Mouse (Mus musculus) lung, postnatal 14 days (tissue): ENCODE results near the gene Krt90.
"Not testable (repeated sequence)": the region's sequence is repeated elsewhere in the genome, so short reads cannot be mapped to it uniquely, and the experiment has no call there.

Source experiments
- DNase-seq: peaks from one replicate; pipeline ENCODE4 v3.0.0; 2021

Gene Krt90

DNA sequence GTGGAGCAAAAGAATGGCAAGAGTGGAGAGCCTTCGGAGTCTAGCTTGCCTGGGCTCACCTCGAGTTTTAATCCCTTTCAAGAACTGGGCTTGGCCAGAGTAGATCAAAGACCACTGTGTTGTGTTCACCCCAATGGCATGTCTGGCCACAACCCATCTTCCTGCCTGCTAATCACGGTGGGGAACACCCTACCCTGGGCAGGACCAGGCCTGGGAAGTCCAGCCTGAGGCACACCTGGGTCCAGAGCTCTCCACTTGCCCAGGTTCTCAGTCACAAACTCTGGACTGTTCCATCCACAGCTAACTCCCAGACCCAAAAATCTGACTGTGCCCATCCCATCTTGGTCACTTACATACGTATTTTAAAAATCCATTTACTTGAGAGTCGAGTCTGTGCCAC lies at the start of gene Krt90:
Gene Krt90, minus strand, starts transcription at position 101 of the 400 bp plus-strand sequence.
- no peak for DNase-seq

DNA sequence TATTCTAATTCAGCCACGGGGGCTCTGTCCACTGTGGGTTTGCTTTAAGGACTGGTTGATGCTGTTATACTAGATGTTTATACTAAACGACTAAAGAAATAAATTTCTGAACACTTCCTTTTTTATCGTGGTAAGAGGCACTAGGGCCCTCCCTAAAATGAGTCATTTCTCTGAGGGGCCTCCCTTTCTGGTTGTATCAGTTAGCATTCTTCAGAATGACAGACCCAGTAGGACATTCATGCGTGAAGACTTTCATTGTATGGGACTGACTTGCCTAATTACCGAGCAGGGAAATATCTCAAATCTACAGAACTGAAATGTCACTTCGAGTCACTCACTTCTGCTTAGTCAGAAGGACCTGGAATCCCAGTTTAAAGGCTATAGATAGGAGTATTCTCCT lies 36.4 kb upstream of the Krt90 start:
- DNase-seq = no peak

DNA sequence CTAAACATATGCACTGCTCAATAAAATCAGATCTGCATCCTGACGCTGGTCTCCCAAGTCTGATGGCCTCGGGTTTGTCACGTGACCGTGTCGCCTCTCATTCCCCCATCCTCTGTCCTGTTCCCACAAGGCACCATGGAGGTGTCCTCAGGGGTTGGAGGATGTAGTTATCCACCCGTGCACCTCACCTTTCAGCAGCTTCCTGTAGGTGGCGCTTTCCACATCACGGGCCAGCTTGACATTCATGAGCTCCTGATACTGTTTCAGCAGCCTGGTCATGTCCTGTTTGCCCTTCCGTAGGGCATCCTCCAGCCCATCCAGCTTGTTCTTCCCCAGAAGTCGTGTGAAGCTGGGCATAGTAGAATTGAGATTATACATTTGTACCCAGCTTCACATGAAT lies 25.5 kb upstream of the Krt90 start:
- DNase-seq = no peak

DNA sequence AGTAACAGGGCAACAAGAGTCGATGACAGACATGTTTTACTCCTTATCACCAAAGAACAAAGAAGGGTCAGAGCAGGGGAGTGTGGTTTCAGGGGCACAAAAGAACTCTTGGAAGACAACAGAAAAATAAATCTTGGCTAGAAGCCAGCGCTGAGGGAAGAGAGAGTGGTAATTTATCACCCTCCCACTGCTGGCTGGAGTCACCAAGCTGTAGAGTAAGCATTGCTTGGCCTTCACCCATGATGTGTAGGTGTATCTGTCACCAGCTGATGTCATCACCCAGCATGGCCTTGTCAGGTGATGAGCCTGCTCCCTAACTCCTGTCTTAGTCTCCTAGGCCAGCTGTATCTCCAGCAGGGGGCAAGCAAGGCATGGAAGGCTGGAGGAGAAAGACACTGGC lies 21.7 kb upstream of the Krt90 start:
- no peak for DNase-seq

DNA sequence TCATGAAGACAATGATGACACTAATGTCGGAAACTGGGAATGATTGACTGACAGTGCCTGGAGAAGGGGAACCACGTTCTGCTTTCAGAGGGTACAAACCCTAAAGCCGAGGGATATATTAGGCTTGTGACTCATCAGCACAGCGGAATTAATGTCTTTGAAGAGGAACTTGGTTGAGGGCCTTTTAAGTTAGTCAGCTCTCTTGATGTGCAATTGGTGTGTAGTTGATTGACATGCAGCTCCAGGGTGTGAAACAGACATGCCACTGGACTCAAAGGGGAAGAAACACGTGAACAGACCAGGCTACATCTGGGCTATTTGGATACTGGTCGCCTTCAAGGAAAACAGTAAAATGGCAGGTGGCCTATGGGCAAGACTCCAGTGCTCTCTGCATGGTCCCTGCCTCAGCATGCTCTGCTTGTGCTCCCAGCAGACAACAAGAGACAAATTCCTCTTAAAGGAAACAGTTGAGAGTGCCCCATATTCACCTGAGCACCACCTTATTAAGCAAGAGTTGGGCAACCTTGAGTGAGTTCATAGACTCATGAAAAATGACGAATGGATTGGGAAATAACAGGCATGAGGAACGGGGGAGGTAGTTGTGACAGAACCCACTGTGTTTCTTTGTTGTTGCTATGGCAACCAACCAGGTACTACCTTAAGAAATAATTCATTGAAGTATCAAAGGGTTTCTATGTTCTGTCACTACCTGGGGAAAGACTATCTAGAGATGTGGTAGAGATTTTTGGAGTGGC lies 20.6 kb upstream of the Krt90 start:
- peak; percentile 3 for DNase-seq

DNA sequence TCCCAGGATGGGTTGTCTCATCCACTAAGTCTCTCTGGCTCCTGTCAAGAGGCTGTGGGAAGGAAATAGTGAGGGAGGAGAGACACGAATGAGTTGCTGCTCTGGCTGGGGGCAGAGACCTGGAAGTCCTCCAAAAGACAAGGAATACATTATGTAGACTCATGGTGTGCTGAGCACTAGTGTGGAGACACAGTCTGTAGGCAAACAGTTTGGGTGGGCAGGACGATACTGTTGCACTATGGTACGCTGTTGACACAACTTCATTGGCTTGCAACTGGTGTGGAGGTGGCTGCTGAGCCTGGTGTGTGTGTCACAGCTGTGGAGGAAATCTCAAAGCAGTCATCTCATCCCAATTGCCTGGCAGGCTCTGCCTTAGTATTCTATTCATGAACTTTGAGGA lies 19.0 kb upstream of the Krt90 start:
- DNase-seq = no peak

DNA sequence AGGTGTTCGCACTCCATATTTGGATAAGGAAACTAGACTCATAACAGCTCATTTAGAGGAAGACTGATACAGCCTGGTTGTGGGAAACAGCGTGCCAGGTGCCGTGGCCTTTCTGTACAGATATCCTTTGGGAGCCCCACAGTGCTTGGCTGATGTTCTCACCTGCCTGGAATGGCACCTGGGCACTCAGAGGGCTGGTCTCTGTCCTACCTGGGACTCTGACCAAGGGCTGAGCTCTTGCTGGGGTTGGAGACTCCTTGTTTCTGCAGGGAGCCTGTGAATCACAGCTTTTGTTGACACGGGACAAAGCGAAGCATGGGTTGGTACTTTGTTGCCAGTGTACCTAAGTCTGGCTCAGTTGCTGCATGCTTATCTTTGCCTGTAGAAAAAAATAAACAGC lies 12.8 kb upstream of the Krt90 start:
- no peak for DNase-seq

DNA sequence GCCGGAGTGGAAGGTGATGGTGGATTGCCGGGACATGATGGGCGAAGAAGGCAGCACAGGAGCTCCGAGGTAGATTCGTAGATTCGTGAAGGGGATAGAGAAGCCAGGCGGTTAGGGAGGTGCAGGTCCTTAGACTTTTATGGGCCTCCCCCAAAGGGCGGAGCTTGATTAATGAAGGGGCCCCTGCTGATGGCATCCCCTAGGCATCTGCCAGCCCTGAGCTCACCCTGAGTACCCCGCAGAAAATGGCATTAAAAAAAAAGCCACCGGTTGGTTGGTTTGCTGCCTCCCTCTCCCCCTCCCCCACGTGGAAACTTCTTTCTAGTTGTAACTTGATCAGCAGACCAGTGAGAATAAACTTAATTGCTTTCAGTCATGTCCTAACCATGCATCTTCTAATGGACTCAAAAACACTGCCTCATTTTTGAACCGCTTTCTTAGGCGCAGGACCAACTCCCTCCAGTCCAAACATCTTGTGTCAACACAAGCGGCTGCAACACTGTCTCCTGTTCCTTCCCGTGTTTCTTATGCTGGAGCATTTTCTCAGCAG lies 11.1 kb upstream of the Krt90 start, which contains the start of gene Krt75:
Gene Krt75, minus strand, starts transcription at position 109 of the 550 bp plus-strand sequence.
- DNase-seq = no peak

DNA sequence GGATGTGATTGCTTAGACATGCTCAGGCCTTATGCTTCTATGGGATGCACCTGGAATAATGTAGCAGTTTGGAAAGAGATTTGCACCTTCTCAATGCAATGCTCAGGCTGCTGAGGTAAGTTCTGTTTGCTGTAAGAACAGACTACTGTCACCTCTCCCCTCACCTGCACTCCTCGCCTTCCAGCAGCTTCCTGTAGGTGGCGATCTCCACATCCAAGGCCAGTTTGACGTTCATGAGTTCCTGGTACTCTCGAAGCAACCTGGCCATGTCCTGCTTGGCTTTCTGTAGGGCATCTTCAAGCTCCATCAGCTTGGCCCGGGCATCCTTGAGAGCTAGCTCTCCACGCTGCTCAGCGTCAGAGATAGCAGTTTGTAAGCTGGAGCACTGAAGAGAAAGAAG lies 5.0 kb upstream of the Krt90 start:
- DNase-seq = peak; percentile 12

DNA sequence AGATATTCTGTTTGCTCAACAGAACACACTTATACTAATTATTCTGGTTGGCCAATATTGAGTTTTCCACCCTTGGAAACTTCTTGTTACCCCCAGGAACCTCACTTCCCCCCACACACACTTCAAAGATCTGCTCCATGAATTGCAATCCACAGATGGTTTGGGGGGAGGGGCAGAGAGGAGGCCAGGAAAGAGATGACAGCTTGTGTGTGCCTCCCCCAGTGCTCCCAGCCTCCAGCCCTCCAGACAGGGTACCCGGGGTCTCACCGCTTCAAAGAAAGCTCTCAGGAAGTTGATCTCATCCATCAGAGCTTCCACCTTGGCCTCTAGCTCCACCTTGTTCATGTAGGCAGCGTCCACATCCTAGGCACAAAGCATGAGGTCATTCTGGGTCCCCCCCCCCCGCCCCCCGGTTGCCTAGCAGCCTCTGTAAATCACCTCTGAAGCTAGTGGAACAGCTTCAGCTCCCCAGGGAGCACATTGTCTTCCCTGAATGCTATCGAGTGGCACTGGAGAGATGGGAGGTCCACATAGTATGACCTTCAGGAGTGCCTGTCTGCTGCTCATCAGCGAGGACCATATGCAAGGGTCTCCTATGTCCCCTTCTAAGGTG lies 4.6 kb downstream of the Krt90 start:
- no peak for DNase-seq

DNA sequence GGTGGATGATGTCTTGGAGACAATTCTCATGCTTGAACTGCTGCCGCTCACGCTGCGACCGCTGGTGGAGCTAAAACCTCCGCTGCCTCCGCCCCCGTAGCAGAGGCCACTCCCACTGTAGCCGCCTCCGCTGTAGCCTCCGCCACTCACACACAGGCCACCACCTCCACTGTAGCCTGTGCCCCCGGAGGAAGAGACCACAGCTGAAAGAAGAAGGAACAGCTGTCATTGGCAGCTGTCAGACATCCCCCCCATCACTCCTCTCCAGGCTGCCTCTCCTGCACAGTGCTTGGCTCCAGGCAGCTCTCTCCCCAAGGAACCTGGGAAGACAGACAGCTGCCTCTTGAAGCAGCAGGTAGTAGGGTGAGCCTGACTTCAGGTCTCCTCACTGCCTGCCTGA lies 9.6 kb downstream of the Krt90 start:
- DNase-seq = peak; percentile 46

DNA sequence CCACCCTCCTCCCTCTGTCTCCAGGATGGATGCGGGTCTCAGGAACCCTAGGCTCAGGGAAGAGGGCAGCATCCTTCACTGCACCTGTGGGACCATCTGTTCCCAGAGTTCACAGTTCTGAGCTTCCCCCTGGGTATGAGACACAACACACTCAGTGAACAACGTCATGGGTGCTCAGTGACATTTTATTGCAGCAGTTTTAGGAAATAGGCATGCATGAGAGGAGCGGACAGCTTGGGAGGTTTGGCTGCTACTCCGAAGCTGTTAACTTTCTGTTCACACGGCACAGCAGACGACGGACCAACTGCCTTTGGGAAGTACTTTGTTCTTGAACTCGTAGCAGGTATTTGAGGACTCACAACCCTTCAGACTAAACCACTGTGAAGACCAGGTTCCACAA lies 10.6 kb downstream of the Krt90 start:
- DNase-seq = no peak

DNA sequence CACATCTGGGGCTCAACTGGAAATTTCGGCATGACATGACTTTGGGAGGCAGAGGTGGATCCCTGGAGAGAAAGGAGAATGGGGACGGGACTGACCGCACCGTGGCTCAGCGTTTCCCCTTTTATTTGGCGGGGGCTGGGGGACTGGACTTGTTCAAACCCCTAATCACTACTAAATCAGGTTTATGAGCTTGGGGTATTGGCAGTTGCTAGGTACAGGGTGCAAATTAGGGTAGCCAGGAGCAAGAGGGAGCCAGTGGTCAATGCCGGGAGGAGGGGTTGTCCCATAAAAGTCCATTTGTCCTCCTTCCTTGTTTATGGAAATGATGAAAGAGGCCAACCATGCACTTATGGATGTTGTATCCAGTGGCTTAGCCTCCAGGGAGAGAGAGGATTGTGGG lies 12.2 kb downstream of the Krt90 start, which contains the start of gene Krt82:
Gene Krt82, minus strand, starts transcription at position 101 of the 400 bp plus-strand sequence.
- no peak for DNase-seq

DNA sequence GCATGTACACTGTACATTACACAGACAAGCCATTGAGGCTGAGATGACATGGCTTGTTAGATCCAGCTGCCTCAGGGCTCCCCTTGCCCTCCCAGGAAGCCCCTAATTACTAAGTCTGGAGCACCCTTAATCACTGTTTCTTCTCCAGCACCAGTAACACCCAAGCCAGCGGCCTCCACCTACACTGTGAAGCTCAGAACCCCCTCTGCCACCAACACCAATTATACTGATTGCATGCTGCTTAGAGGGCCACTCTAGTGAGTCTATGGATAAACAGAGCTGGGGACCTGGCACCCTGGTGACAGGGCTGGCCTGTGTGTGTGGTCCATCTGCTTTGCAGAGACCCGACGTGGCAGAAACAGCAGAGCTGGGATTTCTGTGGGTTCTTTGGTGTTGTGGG lies 18.3 kb downstream of the Krt90 start:
- no peak for DNase-seq

DNA sequence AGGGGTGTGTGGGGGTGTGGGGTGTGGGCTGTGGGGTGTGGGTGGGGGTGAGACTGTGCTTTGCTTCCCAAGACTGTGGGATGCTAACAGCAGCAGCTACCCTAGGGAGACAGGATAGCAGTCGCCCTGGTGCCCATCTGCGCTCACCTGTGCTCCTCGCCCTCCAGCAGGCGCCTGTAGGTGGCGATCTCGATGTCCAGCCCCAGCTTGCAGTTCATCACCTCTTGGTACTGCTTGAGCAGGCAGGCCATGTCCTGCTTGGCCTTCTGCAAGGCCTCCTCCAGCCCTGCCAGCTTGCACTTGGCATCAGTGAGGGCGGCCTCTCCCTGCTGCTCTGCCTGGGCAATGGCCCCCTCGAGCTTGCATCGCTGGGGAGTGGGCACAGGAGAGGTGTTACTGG lies 20.2 kb downstream of the Krt90 start:
- no peak for DNase-seq

DNA sequence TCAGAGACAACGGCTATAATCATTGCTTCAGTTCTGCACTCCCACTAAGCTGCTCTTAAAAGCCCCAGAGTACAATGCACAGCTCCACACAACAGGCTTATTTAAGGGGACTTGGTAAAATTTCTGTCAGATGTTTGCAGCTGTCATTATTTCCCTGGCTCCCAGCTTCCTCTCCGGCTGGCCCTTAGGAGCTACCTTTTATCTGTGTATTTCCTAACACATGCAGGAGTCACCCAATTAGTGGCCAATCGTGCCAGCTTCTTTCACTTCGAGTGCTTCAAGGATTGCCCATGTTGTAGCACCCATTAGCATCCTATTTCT lies 24.2 kb downstream of the Krt90 start:
- no peak for DNase-seq

DNA sequence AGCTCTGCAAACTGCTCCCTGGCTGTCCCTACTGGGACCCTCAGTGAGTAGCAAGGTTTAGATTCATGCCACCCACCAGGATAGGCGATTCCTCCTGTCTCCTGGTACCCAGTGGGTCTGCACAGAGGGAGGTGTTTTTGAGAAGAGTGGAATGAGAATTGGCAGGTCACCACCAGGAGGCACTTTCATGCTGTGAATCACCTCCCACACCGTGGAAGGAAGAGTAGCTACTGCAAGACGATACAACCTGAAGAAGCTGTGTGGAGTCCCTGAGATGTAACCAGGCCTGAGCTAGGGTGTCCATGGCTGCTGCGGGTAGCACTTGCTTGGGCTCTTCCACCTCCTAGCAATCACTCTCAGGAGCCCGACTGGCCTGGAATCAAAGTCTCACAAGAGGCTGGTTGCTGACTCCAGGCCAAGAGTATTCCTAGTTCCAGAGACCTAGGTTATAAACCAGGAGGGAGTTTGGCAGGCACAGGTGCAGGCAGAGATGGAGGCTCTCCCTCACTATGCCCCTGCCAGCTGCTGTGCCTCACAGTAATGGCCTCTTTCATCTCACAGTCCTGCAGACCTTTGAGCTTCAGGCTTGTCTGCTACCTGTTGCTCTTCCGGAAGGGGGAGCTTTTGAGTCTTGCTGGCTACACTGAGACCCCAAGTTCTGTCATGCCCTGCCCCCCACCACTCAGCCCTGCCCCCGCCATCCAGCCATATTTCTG lies 24.7 kb downstream of the Krt90 start:
- no peak for DNase-seq

DNA sequence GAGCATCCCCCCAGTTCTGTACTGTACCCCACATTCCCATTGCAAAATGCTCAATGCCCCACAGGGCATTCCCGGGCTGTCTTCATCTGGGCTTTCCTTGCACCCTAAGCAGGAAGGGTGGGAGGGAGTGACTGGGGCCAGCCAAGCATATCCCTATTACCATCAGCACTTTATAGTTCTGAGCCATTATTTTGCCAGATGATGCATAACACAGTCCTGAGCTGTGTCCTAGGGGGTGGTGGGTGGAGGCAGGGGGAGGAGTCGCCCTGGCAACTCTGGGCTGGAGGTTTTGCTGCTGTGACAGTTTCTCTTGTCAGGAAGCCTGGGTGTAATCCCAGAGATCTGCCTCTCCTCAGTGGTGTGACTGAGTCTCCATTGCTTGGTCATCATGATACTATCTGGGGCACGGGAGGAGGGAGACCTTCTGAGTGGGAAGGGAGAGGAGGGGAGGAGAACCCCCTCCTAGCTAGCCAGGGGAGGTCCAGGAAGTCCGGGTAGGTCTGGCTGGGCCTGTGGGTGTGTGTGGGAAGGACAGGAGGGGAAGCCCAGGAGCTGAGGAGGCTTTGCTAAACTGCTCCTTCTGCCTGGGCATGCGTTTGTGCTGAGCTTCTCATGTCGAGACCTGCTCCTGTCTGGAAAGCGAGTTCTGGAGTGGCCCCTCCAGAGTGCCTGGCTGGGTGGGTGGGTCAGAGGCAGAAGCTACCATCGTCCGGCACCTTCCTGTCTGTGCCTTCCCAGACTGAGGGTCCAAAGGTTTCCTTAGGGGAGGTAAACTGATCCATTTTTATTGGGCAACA lies 26.5 kb downstream of the Krt90 start:
- DNase-seq = no peak

DNA sequence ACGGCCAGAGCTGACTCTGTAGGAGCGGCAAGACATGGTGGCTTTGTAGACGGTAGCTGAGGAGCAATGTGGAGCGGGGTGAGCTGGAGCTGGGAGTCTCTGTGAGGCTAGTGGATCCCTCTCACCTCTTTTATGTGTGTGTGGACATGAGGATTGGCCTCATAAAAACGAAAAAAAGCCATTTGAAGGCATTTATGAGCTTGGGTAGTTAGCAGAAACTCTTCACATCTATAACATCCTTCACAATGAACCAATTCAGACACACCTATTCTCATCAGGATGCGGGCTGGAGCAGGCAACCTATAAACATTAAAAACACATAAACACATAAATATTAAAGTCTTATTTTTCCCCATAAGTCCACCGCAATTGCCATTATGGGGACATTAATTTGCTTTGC lies 30.0 kb downstream of the Krt90 start, which contains the start of gene Krt84:
Gene Krt84, minus strand, starts transcription at position 101 of the 400 bp plus-strand sequence.
- no peak for DNase-seq

DNA sequence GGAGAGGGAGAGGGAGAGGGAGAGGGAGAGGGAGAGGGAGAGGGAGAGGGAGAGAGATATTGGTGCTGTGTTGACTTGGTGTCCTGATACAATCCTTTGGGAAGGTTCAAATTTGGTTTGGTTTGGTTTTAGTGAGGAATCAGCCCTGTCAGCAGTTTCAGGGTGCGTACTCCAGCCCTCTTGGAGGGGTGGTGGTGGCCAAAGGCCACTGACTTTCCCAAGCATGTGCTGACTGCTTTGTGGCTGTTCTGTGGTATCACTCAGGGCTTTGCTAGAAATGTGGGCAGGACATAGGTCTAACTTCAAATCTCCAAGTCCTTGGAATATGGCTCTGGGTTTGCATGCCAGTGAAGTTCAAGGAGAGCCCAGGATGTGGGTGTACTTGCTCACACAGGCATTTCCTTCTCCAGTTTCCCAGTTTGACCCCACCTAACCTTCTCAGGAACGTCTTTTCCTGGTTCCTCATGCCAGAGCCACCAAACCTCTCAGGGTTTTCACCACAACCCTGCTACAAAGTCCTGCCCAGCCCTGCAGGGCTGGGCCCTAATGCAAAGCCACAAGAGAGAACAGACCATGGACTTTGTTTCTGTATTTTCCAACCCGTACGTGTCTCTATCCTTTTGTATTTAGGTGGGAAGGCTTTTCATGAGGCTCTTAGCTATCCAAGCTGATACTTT lies 40.1 kb downstream of the Krt90 start:
- DNase-seq = no peak

DNA sequence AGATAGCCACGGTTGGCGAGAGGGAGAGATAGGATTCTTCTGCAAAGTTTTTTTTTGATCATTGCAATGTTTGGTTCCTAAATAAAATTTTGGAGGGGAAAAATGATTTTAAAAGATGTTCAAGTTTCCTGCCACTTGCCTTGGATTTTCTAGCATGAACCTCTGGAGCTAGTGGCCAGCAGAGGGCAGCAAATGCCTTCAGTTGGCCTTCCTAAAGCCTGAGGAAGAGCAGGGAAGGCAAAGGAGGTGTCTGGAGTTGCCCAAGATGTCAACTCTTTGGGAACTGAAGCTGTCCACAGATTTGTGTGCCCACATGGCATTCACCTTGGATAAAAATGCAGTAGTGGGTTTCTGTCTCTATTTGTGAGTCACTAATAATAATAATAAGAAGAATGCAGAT lies 43.0 kb downstream of the Krt90 start:
- DNase-seq = peak; percentile 83

DNA sequence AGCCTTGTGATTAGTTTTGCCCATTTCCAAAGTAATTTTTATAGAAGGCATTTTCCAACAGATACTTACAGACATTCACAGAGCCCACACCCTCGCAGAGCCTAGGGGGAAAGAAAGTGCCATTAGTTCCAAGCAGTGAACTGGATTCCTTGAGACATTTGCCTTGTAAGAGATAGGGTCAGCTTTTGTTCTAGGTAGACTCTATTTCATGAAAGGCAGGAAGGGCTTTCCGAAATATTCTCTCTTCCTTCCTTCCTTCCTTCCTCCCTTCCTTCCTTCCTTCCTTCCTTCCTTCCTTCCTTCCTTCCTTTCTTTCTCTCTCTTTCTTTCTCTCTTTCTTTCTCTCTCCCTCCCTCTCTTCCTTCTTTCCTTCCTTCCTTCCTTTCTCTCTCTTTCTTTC lies 45.6 kb downstream of the Krt90 start, which contains the start of gene Gm49425:
Gene Gm49425, minus strand, starts transcription at position 101 of the 400 bp plus-strand sequence.
- not testable (repeated sequence) for DNase-seq
